Mouse (Mus musculus): ENCODE measurements at regions not wholly inside any gene's neighbourhood (a gene's known extent, or its start where the extent isn't known, plus 50 kb on each side); places are given as distances from the start of the nearest gene placed in this dataset.

DNA sequence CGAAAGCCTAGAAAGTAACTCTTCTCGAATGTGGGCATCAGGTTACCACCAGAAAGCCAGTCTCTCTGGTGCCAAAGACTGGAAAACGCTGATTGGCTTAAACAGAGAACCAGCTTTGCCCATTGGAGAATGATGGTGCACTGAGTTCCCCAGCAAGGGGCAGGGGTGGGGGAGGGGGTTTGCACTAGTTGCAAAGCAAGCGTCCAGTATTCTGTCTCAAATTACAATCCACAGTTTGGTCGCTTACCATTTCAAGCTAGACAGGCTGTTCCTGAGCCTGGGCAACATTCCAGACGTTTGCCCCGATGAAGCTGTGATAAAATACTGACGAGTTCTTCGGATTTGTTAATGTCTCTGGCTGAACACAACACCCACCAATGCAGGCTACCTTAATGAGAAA is 69.0 kb upstream of the Dap start:
- no peak overlapping the region for H3K4me2 ChIP-seq (ENCODE audit: low read depth, low read length, severe bottlenecking)
- H3K9me3 ChIP-seq (ENCODE audit: control insufficient read depth, low read length) = no peaks in the 10 kb centered on the region
- no peaks in the 10 kb centered on the region for H3K36me3 ChIP-seq (ENCODE audit: control insufficient read depth, insufficient read depth, low read length)
- DNase-seq (ENCODE audit: low spot score) = no peak
- H3K27me3 ChIP-seq (ENCODE audit: control insufficient read depth, insufficient read depth, low read length) = no peaks in the 10 kb centered on the region
- no peak overlapping the region for H3K27ac ChIP-seq (ENCODE audit: low read depth, low read length)
- WGBS = 69% methylated on average over 9 of the region's 9 CpGs
- no peaks in the 10 kb centered on the region for H3K4me1 ChIP-seq (replicated peaks; ENCODE audit: control insufficient read depth, insufficient read depth, low read length)
- no peak for ATAC-seq (replicated peaks; ENCODE audit: low FRiP score)
- no peak overlapping the region for H3K4me3 ChIP-seq (ENCODE audit: low read depth, low read length)
- no peak overlapping the region for H3K9ac ChIP-seq (ENCODE audit: low read length)

DNA sequence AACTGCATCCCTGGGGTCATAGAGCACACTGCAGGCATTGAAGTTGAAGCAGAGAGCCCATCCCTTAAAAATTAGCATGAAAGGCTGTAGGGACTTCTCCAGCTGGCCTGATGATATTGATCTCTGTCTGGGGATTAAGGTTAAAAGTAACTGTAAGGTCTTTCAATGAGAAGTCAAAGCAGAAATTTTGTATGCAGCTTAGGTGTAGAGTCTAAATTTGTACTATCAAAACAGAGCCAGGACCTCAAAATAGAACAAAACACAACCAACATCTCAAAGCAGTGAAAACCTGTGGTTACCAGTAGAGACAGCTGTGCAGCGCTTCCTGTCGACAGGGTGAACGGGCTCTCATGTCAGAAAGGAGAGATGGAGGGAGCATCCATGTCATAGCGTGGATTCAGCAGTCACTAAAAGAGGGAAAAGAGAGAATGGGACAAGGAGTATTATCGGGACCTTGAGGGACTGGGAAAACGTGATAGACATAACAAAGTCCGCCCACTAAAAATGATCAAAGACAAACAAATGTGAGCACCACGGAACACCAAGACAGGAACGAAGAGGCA is 57.5 kb upstream of the Dap start:
- Histone ChIP-seq H3K27ac (ENCODE audit: low read depth, low read length) (no peak overlapping the region), H3K4me2 (ENCODE audit: low read depth, low read length, severe bottlenecking) (no peak overlapping the region), H3K9me3 (ENCODE audit: control insufficient read depth, low read length) (no peaks in the 10 kb centered on the region), H3K9ac (ENCODE audit: low read length) (no peak overlapping the region), H3K27me3 (ENCODE audit: control insufficient read depth, insufficient read depth, low read length) (no peaks in the 10 kb centered on the region), H3K36me3 (ENCODE audit: control insufficient read depth, insufficient read depth, low read length) (no peaks in the 10 kb centered on the region), H3K4me3 (ENCODE audit: low read depth, low read length) (no peak overlapping the region), H3K4me1 (replicated peaks; ENCODE audit: control insufficient read depth, insufficient read depth, low read length) (no peaks in the 10 kb centered on the region)
- no peak for ATAC-seq (replicated peaks; ENCODE audit: low FRiP score)
- 86% methylated on average over 9 of the region's 9 CpGs for WGBS
- DNase-seq (ENCODE audit: low spot score) = no peak

DNA sequence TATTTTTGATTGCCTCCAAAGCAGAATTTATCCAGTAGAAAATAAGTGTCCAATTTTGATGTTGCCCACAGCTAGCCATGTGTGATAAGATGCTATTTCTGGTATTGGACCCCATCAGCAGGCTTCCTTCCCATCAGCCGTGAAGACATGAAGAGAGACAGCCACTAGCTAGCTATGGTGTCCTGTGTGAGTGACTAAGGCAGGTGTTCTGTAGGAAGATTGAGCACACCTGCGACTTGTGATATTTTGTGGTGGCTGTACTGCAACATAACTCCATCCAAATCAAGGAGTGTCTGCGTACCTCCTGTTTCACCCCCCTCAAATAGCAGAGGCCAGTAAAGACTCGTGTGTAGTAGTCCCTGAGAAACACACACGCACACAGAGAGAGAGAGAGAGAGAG is 56.6 kb upstream of the Dap start:
- no peaks in the 10 kb centered on the region for H3K36me3 ChIP-seq (ENCODE audit: control insufficient read depth, insufficient read depth, low read length)
- H3K27me3 ChIP-seq (ENCODE audit: control insufficient read depth, insufficient read depth, low read length) = no peaks in the 10 kb centered on the region
- H3K9ac ChIP-seq (ENCODE audit: low read length) = no peak overlapping the region
- 87% methylated on average over 5 of the region's 5 CpGs for WGBS
- H3K4me1 ChIP-seq (replicated peaks; ENCODE audit: control insufficient read depth, insufficient read depth, low read length) = no peaks in the 10 kb centered on the region
- DNase-seq (ENCODE audit: low spot score) = no peak
- H3K4me2 ChIP-seq (ENCODE audit: low read depth, low read length, severe bottlenecking) = no peak overlapping the region
- H3K4me3 ChIP-seq (ENCODE audit: low read depth, low read length) = no peak overlapping the region
- no peaks in the 10 kb centered on the region for H3K9me3 ChIP-seq (ENCODE audit: control insufficient read depth, low read length)
- H3K27ac ChIP-seq (ENCODE audit: low read depth, low read length) = no peak overlapping the region
- ATAC-seq (replicated peaks; ENCODE audit: low FRiP score) = no peak

GRCm38 (mm10) chr15:31168191-31168590 is 55.9 kb upstream of the Dap start:
- no peaks in the 10 kb centered on the region for H3K27me3 ChIP-seq (ENCODE audit: control insufficient read depth, insufficient read depth, low read length)
- no peaks in the 10 kb centered on the region for H3K36me3 ChIP-seq (ENCODE audit: control insufficient read depth, insufficient read depth, low read length)
- no peaks in the 10 kb centered on the region for H3K9me3 ChIP-seq (ENCODE audit: control insufficient read depth, low read length)
- H3K9ac ChIP-seq (ENCODE audit: low read length) = no peak overlapping the region
- ATAC-seq (replicated peaks; ENCODE audit: low FRiP score) = no peak
- no peak for DNase-seq (ENCODE audit: low spot score)
- H3K4me2 ChIP-seq (ENCODE audit: low read depth, low read length, severe bottlenecking) = no peak overlapping the region
- no peaks in the 10 kb centered on the region for H3K4me1 ChIP-seq (replicated peaks; ENCODE audit: control insufficient read depth, insufficient read depth, low read length)
- H3K4me3 ChIP-seq (ENCODE audit: low read depth, low read length) = no peak overlapping the region
- WGBS = 91% methylated on average over 9 of the region's 9 CpGs
- no peak overlapping the region for H3K27ac ChIP-seq (ENCODE audit: low read depth, low read length)

GRCm38 (mm10) chr15:31173309-31174115 is 50.6 kb upstream of the Dap start:
- no peak for DNase-seq (ENCODE audit: low spot score)
- no peak overlapping the region for H3K4me3 ChIP-seq (ENCODE audit: low read depth, low read length)
- WGBS = 59% methylated on average over 6 of the region's 6 CpGs

More at GRCm38 (mm10) chr15:31173309-31174115, 50.6 kb upstream of the Dap start:
- Histone ChIP-seq H3K27ac (ENCODE audit: low read depth, low read length) (no peak overlapping the region), H3K4me2 (ENCODE audit: low read depth, low read length, severe bottlenecking) (no peak overlapping the region), H3K36me3 (ENCODE audit: control insufficient read depth, insufficient read depth, low read length) (no peaks in the 10 kb centered on the region), H3K27me3 (ENCODE audit: control insufficient read depth, insufficient read depth, low read length) (no peaks in the 10 kb centered on the region), H3K9ac (ENCODE audit: low read length) (no peak overlapping the region), H3K4me1 (replicated peaks; ENCODE audit: control insufficient read depth, insufficient read depth, low read length) (no peaks in the 10 kb centered on the region), H3K9me3 (ENCODE audit: control insufficient read depth, low read length) (no peaks in the 10 kb centered on the region)
- no peak for ATAC-seq (replicated peaks; ENCODE audit: low FRiP score)
